Mouse (Mus musculus): ENCODE results near the gene Gm44579.

- TF ChIP-seq CTCF (IDR thresholded peaks at IDR 0.05; ENCODE audit: low read depth, low read length) = no peak
- TF ChIP-seq GATA1 (IDR thresholded peaks at IDR 0.05; ENCODE audit: borderline replicate concordance, low read length) = no peak
- no peak for TF ChIP-seq GATA2 (IDR thresholded peaks at IDR 0.05; ENCODE audit: borderline replicate concordance, low read depth, low read length)
- no peak for TF ChIP-seq TAL1 (conservative IDR thresholded peaks at IDR 0.05; ENCODE audit: low read depth, low read length)
- no peak for TF ChIP-seq POLR2AphosphoS5 (IDR thresholded peaks at IDR 0.05; ENCODE audit: insufficient replicate concordance, low read depth, low read length)
These were observed 78.3 kb downstream of the Gm44579 start for GRCm38 (mm10) chr15:98142515-98142914.

Measured in G1E (cell line).